Mouse (Mus musculus) thymus, adult 2 months (tissue): Measurements from ENCODE around the gene Ccdc185. TPM values are rescaled to one million over a fixed set of nuclear protein-coding genes. Genes with fewer than 3 reads are reported as not detected.

Source experiments
- DNase-seq: peaks from one replicate; pipeline ENCODE4 v3.0.0; 2021
- H3K27ac ChIP-seq: fragments of 200-500 bp; 2 replicates; pipeline ENCODE4 v1.5.1; 2012; ENCODE audit warnings: low read length, control low read depth; ENCODE audit not compliant: control insufficient read depth, insufficient read depth
- H3K27me3 ChIP-seq: fragments of 200-500 bp; 2 replicates; pipeline ENCODE4 v1.6.1; 2012; ENCODE audit warnings: mild to moderate bottlenecking, low read length, moderate library complexity, mixed read lengths; ENCODE audit not compliant: control insufficient read depth, insufficient read depth
- H3K36me3 ChIP-seq: fragments of 200-500 bp; 2 replicates; pipeline ENCODE4 v1.6.1; 2012; ENCODE audit warnings: mild to moderate bottlenecking, low read length, moderate library complexity; ENCODE audit not compliant: control insufficient read depth, insufficient read depth
- H3K4me1 ChIP-seq: fragments of 200-500 bp; replicated peaks from 2 replicates; pipeline ENCODE4 v1.6.1; 2012; ENCODE audit warnings: low read length; ENCODE audit not compliant: control insufficient read depth, insufficient read depth
- H3K4me3 ChIP-seq: fragments of 200-500 bp; 2 replicates; pipeline ENCODE4 v1.5.1; 2012; ENCODE audit warnings: mild to moderate bottlenecking, low read length, control low read depth, moderate library complexity; ENCODE audit not compliant: control insufficient read depth, insufficient read depth
- CTCF ChIP-seq: fragments of 200-500 bp; IDR thresholded peaks from 2 replicates; pipeline ENCODE4 v1.5.1; 2012; ENCODE audit warnings: mild to moderate bottlenecking, control low read depth, low read length, moderate library complexity, borderline replicate concordance; ENCODE audit not compliant: control insufficient read depth, poor library complexity, insufficient read depth; ENCODE audit errors: extremely low read depth
- POLR2A ChIP-seq: fragments of 200-500 bp; IDR thresholded peaks from 2 replicates; pipeline ENCODE4 v1.6.1; 2012; ENCODE audit warnings: mild to moderate bottlenecking, low read length, control low read depth, moderate library complexity; ENCODE audit not compliant: control insufficient read depth, poor library complexity, insufficient read depth; ENCODE audit errors: extremely low read depth
- WGBS: fragments of 180-500 bp; shearing (Covaris S2); methylation state at CpG from one replicate; pipeline ENCODE4 v1.1.7; 2018; 5-methylcytosine and 5-hydroxymethylcytosine counted together
- polyA plus RNA-seq: library from polyadenylated mRNA; depleted of rRNA; stranded (reverse); fragments of >200 nt; gene quantifications from 2 replicates; pipeline ENCODE4 v1.2.3, GENCODE M21; 2012

The Ccdc185 gene
- polyA plus RNA-seq, 1 experiment = not detected

DNA sequence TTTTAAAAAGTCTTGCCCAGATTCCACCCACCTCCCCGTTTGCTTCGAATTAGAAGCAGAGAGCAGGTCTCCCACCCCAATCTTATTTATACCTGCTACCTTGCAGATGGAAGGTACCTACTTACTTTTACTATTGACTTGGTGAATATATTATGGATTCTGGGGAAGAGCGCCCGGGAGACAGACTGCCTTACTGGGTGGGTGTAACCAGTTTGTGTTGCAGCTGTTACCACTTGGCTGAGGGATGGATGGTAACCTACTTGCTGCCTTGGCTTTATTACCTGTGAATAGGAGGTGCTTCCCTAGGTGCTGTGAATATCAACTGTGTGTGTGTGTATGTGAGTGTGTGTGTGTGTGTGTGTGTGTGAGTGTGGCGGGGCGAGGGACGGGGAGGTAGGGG, 26.6 kb upstream of the Ccdc185 start:
- no peaks in the 10 kb centered on the region for H3K4me1 ChIP-seq
- no peaks in the 10 kb centered on the region for H3K27me3 ChIP-seq
- WGBS = 97% methylated on average over 7 of the region's 7 CpGs
- DNase-seq = no peak
- no peak for TF ChIP-seq CTCF
- no peak for TF ChIP-seq POLR2A
- H3K36me3 ChIP-seq = no peaks in the 10 kb centered on the region
- H3K27ac ChIP-seq = no peak overlapping the region
- H3K4me3 ChIP-seq = no peak overlapping the region

DNA sequence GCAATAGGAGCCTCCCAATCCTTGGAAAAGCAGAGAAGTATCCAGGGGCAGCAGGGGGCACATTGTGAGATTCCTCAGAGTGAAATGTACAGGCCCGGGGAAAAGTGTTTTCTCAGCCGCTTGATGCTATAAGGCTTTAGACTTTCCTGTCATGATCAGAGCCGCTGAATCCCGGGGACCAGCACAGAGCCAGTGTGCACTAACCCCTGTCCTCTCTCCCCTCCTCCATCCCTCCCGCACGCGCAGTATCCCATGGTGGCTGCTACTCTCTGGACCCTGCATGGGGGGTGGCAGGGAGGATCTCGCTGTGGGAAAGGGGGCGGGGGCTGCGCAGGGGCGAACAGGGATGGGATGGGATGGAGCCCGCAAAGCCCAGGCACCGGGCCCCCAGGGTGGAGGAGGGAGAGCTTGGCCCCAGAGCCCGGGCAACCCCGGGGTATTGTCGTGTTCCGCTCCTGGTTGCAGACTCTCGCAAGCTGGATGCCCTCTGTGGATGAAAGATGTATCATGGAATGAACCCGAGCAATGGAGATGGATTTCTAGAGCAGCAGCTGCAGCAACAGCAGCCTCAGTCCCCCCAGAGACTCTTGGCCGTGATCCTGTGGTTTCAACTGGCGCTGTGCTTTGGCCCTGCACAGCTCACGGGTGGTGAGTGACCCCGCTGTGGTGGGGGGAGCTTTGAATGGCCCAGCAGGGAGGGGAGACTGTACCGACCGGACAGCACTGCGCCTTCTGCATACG, 15.7 kb upstream of the Ccdc185 start:
- 16% methylated on average over 27 of the region's 27 CpGs for WGBS
- H3K27me3 ChIP-seq = no peaks in the 10 kb centered on the region; the same call in 1 of the 2 replicates

GRCm38 (mm10) chr1:182763716-182764461, 14.9 kb upstream of the Ccdc185 start, which contains the start of gene Susd4:
TSS of gene Susd4 (plus strand) at chr1:182763860.
- 1% methylated on average over 92 of the region's 95 CpGs for WGBS
- H3K27me3 ChIP-seq = no peaks in the 10 kb centered on the region; the same call in 1 of the 2 replicates
- no peak within 1 kb of the TSS for H3K27ac ChIP-seq

More for the DNA sequence above, 15.7 kb upstream of the Ccdc185 start:
- peaks cover 7% of the 10 kb centered on the region; the same call in 1 of the 2 replicates for H3K4me1 ChIP-seq
- TF ChIP-seq POLR2A (no peak), CTCF (no peak)
- H3K36me3 ChIP-seq = no peaks in the 10 kb centered on the region
- DNase-seq = peak; percentile 14
- H3K4me3 ChIP-seq = peak overlapping the region; percentile 9
- H3K27ac ChIP-seq = no peak overlapping the region

DNA sequence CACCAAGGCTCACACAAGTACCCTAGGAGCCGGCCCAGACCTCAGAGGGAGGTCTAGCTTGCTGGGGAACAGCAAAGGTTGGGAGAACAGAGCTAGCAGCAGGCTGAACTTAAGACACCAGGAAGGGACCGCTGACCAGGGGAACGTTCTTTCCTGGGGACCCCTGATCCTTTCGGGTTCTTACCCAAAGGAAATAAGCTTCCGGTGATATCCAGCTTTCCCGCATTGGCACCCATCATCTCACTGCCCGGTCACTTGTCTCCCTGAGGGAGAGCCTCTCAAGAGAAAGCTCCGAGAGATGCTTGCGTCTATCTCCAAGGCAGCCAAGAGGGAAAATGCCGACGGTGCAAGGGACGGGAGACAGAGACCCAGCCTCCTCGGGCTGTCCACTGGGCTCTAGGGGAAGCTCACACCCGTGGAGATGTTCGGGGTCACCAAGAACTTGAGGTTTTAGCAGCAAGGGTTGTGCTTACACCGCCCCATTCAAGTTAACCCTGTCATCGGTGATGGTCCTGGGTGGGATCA, 14.3 kb upstream of the Ccdc185 start:
- TF ChIP-seq POLR2A (no peak), CTCF (no peak)
- H3K27ac ChIP-seq = no peak overlapping the region
- DNase-seq = no peak
- peaks cover 7% of the 10 kb centered on the region; the same call in 1 of the 2 replicates for H3K4me1 ChIP-seq
- 34% methylated on average over 17 of the region's 17 CpGs for WGBS
- H3K27me3 ChIP-seq = no peaks in the 10 kb centered on the region; the same call in 1 of the 2 replicates
- H3K36me3 ChIP-seq = no peaks in the 10 kb centered on the region
- H3K4me3 ChIP-seq = peak overlapping the region; percentile 9

More at GRCm38 (mm10) chr1:182763716-182764461, 14.9 kb upstream of the Ccdc185 start, which contains the start of gene Susd4:
- DNase-seq = peak; percentile 87
- Histone ChIP-seq H3K4me1 (peaks cover 7% of the 10 kb centered on the region; the same call in 1 of the 2 replicates), H3K36me3 (no peaks in the 10 kb centered on the region), H3K4me3 (peak within 1 kb of the TSS; percentile 9)
- no peak for TF ChIP-seq CTCF
- no peak for TF ChIP-seq POLR2A

GRCm38 (mm10) chr1:182758783-182759182, 9.8 kb upstream of the Ccdc185 start:
- DNase-seq = no peak
- Histone ChIP-seq H3K27me3 (no peaks in the 10 kb centered on the region; the same call in 1 of the 2 replicates), H3K4me1 (no peaks in the 10 kb centered on the region), H3K36me3 (no peaks in the 10 kb centered on the region), H3K27ac (no peak overlapping the region), H3K4me3 (no peak overlapping the region)
- 96% methylated on average over 1 of the region's 1 CpGs for WGBS
- no peak for TF ChIP-seq POLR2A
- TF ChIP-seq CTCF = no peak

GRCm38 (mm10) chr1:182754865-182755264, 5.9 kb upstream of the Ccdc185 start:
- no peak overlapping the region for H3K27ac ChIP-seq
- TF ChIP-seq POLR2A (no peak), CTCF (no peak)
- DNase-seq = no peak
- 55% methylated on average over 5 of the region's 5 CpGs for WGBS
- H3K4me3 ChIP-seq = no peak overlapping the region
- H3K27me3 ChIP-seq = no peaks in the 10 kb centered on the region
- no peaks in the 10 kb centered on the region for H3K4me1 ChIP-seq
- no peaks in the 10 kb centered on the region for H3K36me3 ChIP-seq
